ENCODE assay signal across 30 mouse cellular contexts in genomic region chr9:25143950-25144349, GRCm38 (mm10). TPM values are rescaled to one million over a fixed set of nuclear protein-coding genes. Genes with fewer than 3 reads are reported as not detected.
"Had no signal": no experiment of that assay in that cellular context is flagged by ENCODE, and none has a peak within 500 bp of the region (broad histone marks: within the 10 kb centered on the region; RNA-seq: fewer than 3 reads in every experiment).

No protein-coding gene starts in this region.

- H3K9me3 ChIP-seq: intestine, embryonic 15.5 days; limb, embryonic 10.5 days; limb, embryonic 13.5 days; lung, embryonic 15.5 days had no signal

- H3K4me1 ChIP-seq: intestine, embryonic 15.5 days had no signal

- ATAC-seq: intestine, embryonic 15.5 days had no signal

- H3K9ac ChIP-seq: intestine, embryonic 15.5 days; limb, embryonic 13.5 days; liver, embryonic 14.5 days; lung, embryonic 15.5 days had no signal

- DNase-seq: kidney, adult 18-20 months; kidney, adult 9 months; kidney, postnatal 25 days; layer of hippocampus, adult 9-11 months; lung, adult 18-20 months; lung, postnatal 10 days; lung, postnatal 36 days; midbrain, embryonic 14.5 days; thymus, adult 18-20 months; thymus, postnatal 36 days had no signal

- H3K27ac ChIP-seq: intestine, embryonic 15.5 days; kidney, postnatal 0 days; layer of hippocampus, adult 2 months; limb, embryonic 10.5 days; limb, embryonic 13.5 days; liver, embryonic 14.5 days; lung, embryonic 15.5 days had no signal

- H3K4me3 ChIP-seq: intestine, embryonic 15.5 days; layer of hippocampus, adult 2 months; limb, embryonic 10.5 days; limb, embryonic 13.5 days; lung, embryonic 15.5 days had no signal

- H3K4me2 ChIP-seq: intestine, embryonic 15.5 days; limb, embryonic 13.5 days; lung, embryonic 15.5 days; midbrain, embryonic 11.5 days had no signal

- H3K27me3 ChIP-seq: intestine, embryonic 15.5 days; limb, embryonic 13.5 days; lung, embryonic 15.5 days had no signal

- H3K36me3 ChIP-seq: intestine, embryonic 15.5 days; lung, embryonic 15.5 days had no signal

RNA-seq across cellular contexts. Expression of gene Gm10181, which starts 54.7 kb away (rescaled TPM):
- total RNA-seq: layer of hippocampus, adult 2 months; layer of hippocampus, postnatal 25 days; left cerebral cortex, adult 18-20 months; left cerebral cortex, postnatal 25 days; midbrain, postnatal 0 days had no signal
- polyA plus RNA-seq: intestine, embryonic 15.5 days; kidney, postnatal 0 days; large intestine, adult 2 months; limb, embryonic 10.5 days; limb, embryonic 13.5 days; liver, embryonic 14.5 days; lung, embryonic 15.5 days; midbrain, embryonic 11.5 days; midbrain, embryonic 14.5 days; midbrain, postnatal 0 days; neural tube, embryonic 11.5 days; neural tube, embryonic 14.5 days; small intestine, adult 2 months; spleen, adult 2 months; stomach, embryonic 16.5 days; testis, adult 2 months; urinary bladder, adult 2 months had no signal
